Mouse (Mus musculus): ENCODE results near the gene Nox3. TPM values are rescaled to one million over a fixed set of nuclear protein-coding genes. Genes with fewer than 3 reads are reported as not detected.

The Nox3 gene
- total RNA-seq, 2 experiments from 2014 or later: not detected

GRCm38 (mm10) chr17:3610928-3611780 lies 84.9 kb downstream of the Nox3 start:
- intact Hi-C loops (cut with DNase I): no loop called here
- DNase-seq (ENCODE audit: low spot score in 2 of 2): peak; percentile 42 to 46

GRCm38 (mm10) chr17:3610307-3610754 lies 85.7 kb downstream of the Nox3 start:
- no peak for DNase-seq (ENCODE audit: low spot score in 2 of 2)
- intact Hi-C loops (cut with DNase I): no loop called here

- intact Hi-C loops (cut with DNase I): no loop called here
- DNase-seq (ENCODE audit: low spot score in 2 of 2): peak in 1 of 2 experiments; percentile 76
Measured at GRCm38 (mm10) chr17:3602954-3603672, 92.9 kb downstream of the Nox3 start.

- intact Hi-C loops (cut with DNase I): no loop called here
- DNase-seq (ENCODE audit: low spot score in 2 of 2): no peak
Measured at GRCm38 (mm10) chr17:3598393-3598792, 97.7 kb downstream of the Nox3 start.

- no peak for DNase-seq (ENCODE audit: low spot score in 2 of 2)
- intact Hi-C loops (cut with DNase I): no loop called here
Measured at GRCm38 (mm10) chr17:3597866-3598265, 98.2 kb downstream of the Nox3 start.

- DNase-seq (ENCODE audit: low spot score in 2 of 2): no peak
- intact Hi-C loops (cut with DNase I): no loop called here
Measured at GRCm38 (mm10) chr17:3597130-3597529, 98.9 kb downstream of the Nox3 start.

Other genes with a start within 250 kb of the Nox3 start
- gene Cldn20, start 163.7 kb downstream of the Nox3 start, total RNA-seq (2021): under 1 TPM in 1 of 2 experiments, not detected in 1; 0.80 TPM
- 1 to 10 TPM; 6.2 to 6.5 TPM for gene Tfb1m, start 138.5 kb downstream of the Nox3 start, total RNA-seq (2021)

All from left cerebral cortex, postnatal 25 days (tissue).